In genomic region chr11:96829403-96829812, GRCm38 (mm10) we compare ENCODE assay signal across 8 mouse cellular contexts. TPM values are rescaled to one million over a fixed set of nuclear protein-coding genes. Genes with fewer than 3 reads are reported as not detected.
DNase-seq lines count a peak whose midpoint lies in the region; ATAC-seq lines count a peak whose summit lies in the region.

No protein-coding gene starts in this region.

- no peaks in the 10 kb centered on the region for H3K27me3 ChIP-seq in hindbrain, embryonic 12.5 days

- peaks cover 50% of the 10 kb centered on the region for H3K4me1 ChIP-seq in hindbrain, embryonic 12.5 days

- peak overlapping the region; percentile 96 for H3K27ac ChIP-seq in hindbrain, embryonic 12.5 days

- under 1% methylated on average over 32 of the region's 33 CpGs for WGBS in hindbrain, embryonic 12.5 days

- peak overlapping the region; percentile 79 for H3K4me2 ChIP-seq in hindbrain, embryonic 12.5 days (replicated peaks)

- intact Hi-C loops in left cerebral cortex, postnatal 14 days (cut with DNase I): loop anchor here (5.0 kb wide), 1 partner anchor 42 kb away; the partner anchor contains the start of gene Cbx1

- ATAC-seq in hindbrain, embryonic 12.5 days (ENCODE audit: low FRiP score): peak; percentile 39
- ATAC-seq in megakaryocyte-erythroid progenitor cell, adult 5-6 weeks (replicated peaks; ENCODE audit: low FRiP score, low TSS enrichment, poor library complexity, severe bottlenecking): peak; percentile 58

- peak overlapping the region; percentile 89 for H3K9ac ChIP-seq in hindbrain, embryonic 12.5 days

- H3K9me3 ChIP-seq in hindbrain, embryonic 12.5 days (replicated peaks): no peaks in the 10 kb centered on the region

- peaks cover 16% of the 10 kb centered on the region for H3K36me3 ChIP-seq in hindbrain, embryonic 12.5 days

- peak; percentile 82 for DNase-seq in NIH3T3 (ENCODE audit: low read depth)
- peak; percentile 79 for DNase-seq in c-Kit-negative CD71-positive TER-119-positive erythroid progenitor cells, embryonic 14.5 days (ENCODE audit: low read depth, low spot score)
- DNase-seq in frontal cortex, postnatal 10 days (ENCODE audit: low spot score in 2 of 2): peak; percentile 53 to 71
- DNase-seq in left cerebral cortex, postnatal 14 days (ENCODE audit: low spot score in 2 of 2): peak; percentile 44 to 60
- peak; percentile 34 to 38 for DNase-seq in right cerebral cortex, postnatal 36 days (ENCODE audit: low spot score in 2 of 2)
- peak; percentile 94 for DNase-seq in yolk sac, embryonic 10.5 days (ENCODE audit: low spot score)

- H3K4me3 ChIP-seq in hindbrain, embryonic 12.5 days: peak overlapping the region; percentile 87

RNA-seq across cellular contexts. Expression of gene Nfe2l1, which starts 0.4 kb away (rescaled TPM):
- 82.8 and 88.2 TPM in 2 replicates for polyA plus RNA-seq in hindbrain, embryonic 12.5 days (2016; fragmentation: Nextera tagmentation; extraction: Ambion mirVana)
- total RNA-seq in left cerebral cortex, postnatal 14 days (2021): 100 to 1,000 TPM; 205 to 209 TPM
- 22.2 and 53.3 TPM in 2 replicates for total RNA-seq in megakaryocyte-erythroid progenitor cell, adult 5-6 weeks (2014; fragmentation: Nextera tagmentation)
- 27.3 and 47.5 TPM in 2 replicates for total RNA-seq in megakaryocyte-erythroid progenitor cell, adult 5-6 weeks (2017)

RNA-seq across cellular contexts. Expression of gene Copz2, which starts 20.3 kb away (rescaled TPM):
- 56.5 and 60.7 TPM in 2 replicates for polyA plus RNA-seq in hindbrain, embryonic 12.5 days (2016; fragmentation: Nextera tagmentation; extraction: Ambion mirVana)
- 1 to 10 TPM; 2.7 to 3.2 TPM for total RNA-seq in left cerebral cortex, postnatal 14 days (2021)
- total RNA-seq in megakaryocyte-erythroid progenitor cell, adult 5-6 weeks (2014; fragmentation: Nextera tagmentation): not detected in 2 replicates
- total RNA-seq in megakaryocyte-erythroid progenitor cell, adult 5-6 weeks (2017): 1.0 and 3.2 TPM in 2 replicates

RNA-seq across cellular contexts. Expression of gene Cbx1, which starts 40.5 kb away (rescaled TPM):
- 136 TPM in 2 replicates for polyA plus RNA-seq in hindbrain, embryonic 12.5 days (2016; fragmentation: Nextera tagmentation; extraction: Ambion mirVana)
- total RNA-seq in left cerebral cortex, postnatal 14 days (2021): 10 to 100 TPM; 47.0 to 50.1 TPM
- 91.7 and 97.1 TPM in 2 replicates for total RNA-seq in megakaryocyte-erythroid progenitor cell, adult 5-6 weeks (2014; fragmentation: Nextera tagmentation)
- total RNA-seq in megakaryocyte-erythroid progenitor cell, adult 5-6 weeks (2017): 120 and 130 TPM in 2 replicates

RNA-seq across cellular contexts. Expression of gene Snx11, which starts 52.0 kb away (rescaled TPM):
- 40.5 and 45.1 TPM in 2 replicates for polyA plus RNA-seq in hindbrain, embryonic 12.5 days (2016; fragmentation: Nextera tagmentation; extraction: Ambion mirVana)
- total RNA-seq in left cerebral cortex, postnatal 14 days (2021): 10 to 100 TPM; 39.0 to 44.2 TPM
- total RNA-seq in megakaryocyte-erythroid progenitor cell, adult 5-6 weeks (2014; fragmentation: Nextera tagmentation): 13.4 and 26.0 TPM in 2 replicates
- 7.4 and 9.7 TPM in 2 replicates for total RNA-seq in megakaryocyte-erythroid progenitor cell, adult 5-6 weeks (2017)

Comparison
In these comparisons a context has a peak if more than half of its experiments do, and no peak if none do; other contexts are left out.
1. Peak in every context shown above with its lines: DNase-seq, ATAC-seq, H3K4me3 ChIP-seq and H3K27ac ChIP-seq.
2. DNase-seq: peak in every context shown above with its lines; median percentile 94 in yolk sac, embryonic 10.5 days; 82 in NIH3T3; 79 in c-Kit-negative CD71-positive TER-119-positive erythroid progenitor cells, embryonic 14.5 days; 62 in frontal cortex, postnatal 10 days; 52 in left cerebral cortex, postnatal 14 days; 36 in right cerebral cortex, postnatal 36 days.